ENCODE assay signal across 15 mouse cellular contexts in genomic region chr2:172350773-172351172, GRCm38 (mm10).
"Had no signal": no experiment of that assay in that cellular context is flagged by ENCODE, and none has a peak within 500 bp of the region (broad histone marks: within the 10 kb centered on the region; RNA-seq: fewer than 3 reads in every experiment).

No protein-coding gene starts in this region.

- H3K4me2 ChIP-seq: intestine, embryonic 15.5 days; kidney, embryonic 15.5 days; limb, embryonic 13.5 days; neural tube, embryonic 15.5 days had no signal

- H3K9ac ChIP-seq: intestine, embryonic 15.5 days; kidney, embryonic 15.5 days; limb, embryonic 13.5 days; neural tube, embryonic 15.5 days had no signal

- H3K36me3 ChIP-seq: neural tube, embryonic 15.5 days had no signal

- ATAC-seq: intestine, embryonic 15.5 days had no signal

- H3K27me3 ChIP-seq: intestine, embryonic 15.5 days; kidney, embryonic 15.5 days; neural tube, embryonic 15.5 days had no signal

- DNase-seq: kidney, adult 2 months; kidney, postnatal 14 days; left cerebral cortex, postnatal 4 days; lung, adult 2 months; midbrain, embryonic 14.5 days; right cerebral cortex, adult 18-20 months; right cerebral cortex, postnatal 25 days; thymus, adult 18-20 months; thymus, postnatal 14 days had no signal

- H3K27ac ChIP-seq: intestine, embryonic 15.5 days; kidney, embryonic 15.5 days; limb, embryonic 13.5 days; neural tube, embryonic 15.5 days; stomach, postnatal 0 days had no signal

- H3K9me3 ChIP-seq: intestine, embryonic 15.5 days; kidney, embryonic 15.5 days; limb, embryonic 13.5 days; neural tube, embryonic 15.5 days had no signal

- H3K4me3 ChIP-seq: intestine, embryonic 15.5 days; kidney, embryonic 15.5 days; limb, embryonic 13.5 days; myocyte; neural tube, embryonic 15.5 days had no signal
